Mouse (Mus musculus): ENCODE measurements at regions not wholly inside any gene's neighbourhood (a gene's known extent, or its start where the extent isn't known, plus 50 kb on each side); places are given as distances from the start of the nearest gene placed in this dataset.

DNA sequence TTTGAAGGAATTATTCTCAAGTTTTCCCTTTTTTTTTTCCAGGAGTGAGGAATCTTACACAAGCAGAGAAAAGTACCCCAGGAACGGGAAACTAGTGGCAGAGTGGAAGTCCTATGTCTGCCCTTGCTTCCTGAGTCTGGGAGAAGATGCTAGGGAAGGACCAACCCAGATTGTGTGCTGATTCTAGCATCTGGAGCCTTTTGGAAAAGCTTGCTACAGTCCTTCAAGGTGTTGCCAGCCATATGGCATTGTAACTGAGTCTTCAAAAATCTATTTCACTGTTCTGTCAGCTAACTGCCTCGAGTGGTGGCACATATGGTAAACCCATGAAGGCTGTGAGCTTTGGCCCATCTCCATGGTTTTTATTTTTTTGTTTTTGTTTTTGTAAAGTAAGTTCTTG is 432.3 kb downstream of the Adamts20 start:
- Histone ChIP-seq H3K27ac (ENCODE audit: low read depth, low read length) (no peak overlapping the region), H3K4me2 (replicated peaks; ENCODE audit: low read depth, low read length) (no peak overlapping the region), H3K9me3 (ENCODE audit: control insufficient read depth, low read length) (no peaks in the 10 kb centered on the region), H3K36me3 (ENCODE audit: control insufficient read depth, insufficient read depth, low read length) (no peaks in the 10 kb centered on the region), H3K27me3 (ENCODE audit: control insufficient read depth, insufficient read depth, low read length) (no peaks in the 10 kb centered on the region), H3K9ac (ENCODE audit: low read depth, low read length) (no peak overlapping the region), H3K4me3 (ENCODE audit: low read depth, low read length) (no peak overlapping the region), H3K4me1 (replicated peaks; ENCODE audit: control insufficient read depth, insufficient read depth, low read length) (no peaks in the 10 kb centered on the region)
- no peak for DNase-seq (ENCODE audit: low spot score)
- 73% methylated on average over 2 of the region's 2 CpGs for WGBS
- ATAC-seq (ENCODE audit: low FRiP score) = no peak

DNA sequence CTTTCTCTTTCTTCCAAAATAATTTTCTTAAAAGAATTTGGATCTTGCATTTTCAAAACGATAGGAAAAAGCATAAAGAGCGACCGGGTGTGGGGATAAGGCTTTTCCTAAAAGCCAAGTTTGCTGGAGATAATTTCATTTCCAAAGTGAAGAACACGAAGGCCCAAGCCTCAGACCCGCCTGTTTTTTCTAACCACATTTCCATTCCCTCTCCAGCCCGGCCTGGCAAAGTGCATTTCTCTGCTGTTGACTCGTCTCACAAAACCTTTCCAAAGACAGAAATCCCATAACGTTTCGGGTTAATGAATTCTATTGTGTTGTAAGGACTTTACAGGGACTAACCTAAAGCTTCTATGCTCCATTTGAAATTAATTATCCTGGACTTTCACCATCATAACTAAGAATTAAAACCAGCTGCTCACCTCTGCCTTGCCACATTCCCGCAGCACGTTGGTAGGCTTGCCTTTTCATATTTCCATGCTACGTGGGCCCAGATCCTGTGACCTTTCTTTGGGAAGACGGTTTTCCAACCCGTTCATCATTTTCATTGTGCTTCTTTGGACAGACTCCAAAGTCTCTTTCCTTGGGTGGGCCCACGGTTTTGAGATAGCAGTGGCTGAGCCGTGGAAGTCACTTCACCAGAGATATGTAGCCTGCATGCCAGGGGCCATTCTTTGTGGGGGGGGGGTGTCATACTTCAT is 430.5 kb upstream of the Prickle1 start:
- no peak overlapping the region for H3K4me3 ChIP-seq (ENCODE audit: low read depth, low read length)
- H3K4me1 ChIP-seq (replicated peaks; ENCODE audit: control insufficient read depth, insufficient read depth, low read length) = no peaks in the 10 kb centered on the region
- H3K4me2 ChIP-seq (replicated peaks; ENCODE audit: low read depth, low read length) = no peak overlapping the region
- H3K36me3 ChIP-seq (ENCODE audit: control insufficient read depth, insufficient read depth, low read length) = no peaks in the 10 kb centered on the region
- H3K27me3 ChIP-seq (ENCODE audit: control insufficient read depth, insufficient read depth, low read length) = no peaks in the 10 kb centered on the region
- ATAC-seq (ENCODE audit: low FRiP score) (no peak), DNase-seq (ENCODE audit: low spot score) (no peak)
- no peaks in the 10 kb centered on the region for H3K9me3 ChIP-seq (ENCODE audit: control insufficient read depth, low read length)
- 67% methylated on average over 16 of the region's 16 CpGs for WGBS
- no peak overlapping the region for H3K9ac ChIP-seq (ENCODE audit: low read depth, low read length)
- H3K27ac ChIP-seq (ENCODE audit: low read depth, low read length) = no peak overlapping the region

DNA sequence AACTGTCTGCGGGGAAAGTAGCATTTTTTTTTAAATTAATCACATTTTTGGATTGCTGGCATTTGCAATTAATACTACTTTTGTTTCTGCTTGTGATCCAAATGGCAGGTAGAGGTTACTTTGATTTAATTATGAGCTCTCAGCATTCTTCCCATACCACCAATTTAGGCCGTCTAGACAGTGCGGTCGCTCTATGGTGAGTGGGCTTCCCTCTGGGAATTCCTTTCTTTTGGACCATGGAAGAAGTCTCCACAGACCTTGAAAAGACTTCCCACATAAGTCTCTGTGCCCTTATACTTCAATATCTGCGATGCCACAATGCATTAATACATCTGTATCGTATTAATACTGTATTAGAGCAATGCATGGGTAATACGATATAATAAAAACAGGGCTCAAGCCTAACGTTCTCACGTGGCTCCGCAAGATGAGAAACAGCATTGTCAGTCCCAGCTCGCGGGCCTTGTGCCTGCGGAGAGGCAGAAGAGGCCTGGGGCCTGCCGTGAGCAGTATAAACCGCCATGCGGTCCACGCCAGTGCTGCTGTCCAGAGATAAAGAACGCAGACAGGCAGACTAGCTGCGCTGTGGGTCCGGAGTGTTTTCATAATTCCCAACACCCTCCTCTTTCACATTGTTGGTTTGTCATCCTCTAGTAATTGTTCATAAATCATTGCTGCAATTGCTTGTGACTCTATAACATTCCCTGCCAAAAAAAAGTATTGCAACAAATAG is 429.7 kb upstream of the Prickle1 start:
- no peaks in the 10 kb centered on the region for H3K4me1 ChIP-seq (replicated peaks; ENCODE audit: control insufficient read depth, insufficient read depth, low read length)
- no peaks in the 10 kb centered on the region for H3K9me3 ChIP-seq (ENCODE audit: control insufficient read depth, low read length)
- H3K4me2 ChIP-seq (replicated peaks; ENCODE audit: low read depth, low read length) = no peak overlapping the region
- H3K27ac ChIP-seq (ENCODE audit: low read depth, low read length) = peak overlapping the region; percentile 17; the same call in 1 of the 2 replicates
- no peak overlapping the region for H3K4me3 ChIP-seq (ENCODE audit: low read depth, low read length)
- H3K9ac ChIP-seq (ENCODE audit: low read depth, low read length) = no peak overlapping the region
- ATAC-seq (ENCODE audit: low FRiP score) = no peak
- H3K27me3 ChIP-seq (ENCODE audit: control insufficient read depth, insufficient read depth, low read length) = no peaks in the 10 kb centered on the region
- no peaks in the 10 kb centered on the region for H3K36me3 ChIP-seq (ENCODE audit: control insufficient read depth, insufficient read depth, low read length)
- no peak for DNase-seq (ENCODE audit: low spot score)
- 69% methylated on average over 20 of the region's 20 CpGs for WGBS

DNA sequence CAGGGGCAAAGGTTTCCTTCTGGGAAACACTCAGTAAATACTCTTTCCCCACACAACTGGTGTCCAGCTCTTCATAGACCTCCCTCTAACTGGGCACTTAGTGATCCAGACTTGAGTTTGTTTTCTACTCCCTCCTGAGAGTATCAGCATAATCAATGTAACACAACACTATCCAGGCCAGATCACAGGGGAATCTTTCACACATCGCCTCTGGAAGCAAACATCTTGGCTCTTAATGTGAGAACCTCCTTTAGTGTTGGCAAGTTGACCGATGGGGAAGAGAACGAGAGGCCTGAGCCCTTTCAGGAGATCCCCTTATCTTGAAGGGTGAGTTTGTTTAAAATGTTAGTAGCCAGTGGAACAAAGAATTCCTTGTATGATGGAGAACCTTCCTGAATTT is 429.1 kb upstream of the Prickle1 start:
- no peak overlapping the region for H3K9ac ChIP-seq (ENCODE audit: low read depth, low read length)
- WGBS = 71% methylated on average over 3 of the region's 3 CpGs
- no peaks in the 10 kb centered on the region for H3K4me1 ChIP-seq (replicated peaks; ENCODE audit: control insufficient read depth, insufficient read depth, low read length)
- DNase-seq (ENCODE audit: low spot score) = no peak
- H3K4me2 ChIP-seq (replicated peaks; ENCODE audit: low read depth, low read length) = no peak overlapping the region
- H3K36me3 ChIP-seq (ENCODE audit: control insufficient read depth, insufficient read depth, low read length) = no peaks in the 10 kb centered on the region
- no peaks in the 10 kb centered on the region for H3K9me3 ChIP-seq (ENCODE audit: control insufficient read depth, low read length)
- H3K27ac ChIP-seq (ENCODE audit: low read depth, low read length) = no peak overlapping the region
- no peak for ATAC-seq (ENCODE audit: low FRiP score)
- no peak overlapping the region for H3K4me3 ChIP-seq (ENCODE audit: low read depth, low read length)
- no peaks in the 10 kb centered on the region for H3K27me3 ChIP-seq (ENCODE audit: control insufficient read depth, insufficient read depth, low read length)

DNA sequence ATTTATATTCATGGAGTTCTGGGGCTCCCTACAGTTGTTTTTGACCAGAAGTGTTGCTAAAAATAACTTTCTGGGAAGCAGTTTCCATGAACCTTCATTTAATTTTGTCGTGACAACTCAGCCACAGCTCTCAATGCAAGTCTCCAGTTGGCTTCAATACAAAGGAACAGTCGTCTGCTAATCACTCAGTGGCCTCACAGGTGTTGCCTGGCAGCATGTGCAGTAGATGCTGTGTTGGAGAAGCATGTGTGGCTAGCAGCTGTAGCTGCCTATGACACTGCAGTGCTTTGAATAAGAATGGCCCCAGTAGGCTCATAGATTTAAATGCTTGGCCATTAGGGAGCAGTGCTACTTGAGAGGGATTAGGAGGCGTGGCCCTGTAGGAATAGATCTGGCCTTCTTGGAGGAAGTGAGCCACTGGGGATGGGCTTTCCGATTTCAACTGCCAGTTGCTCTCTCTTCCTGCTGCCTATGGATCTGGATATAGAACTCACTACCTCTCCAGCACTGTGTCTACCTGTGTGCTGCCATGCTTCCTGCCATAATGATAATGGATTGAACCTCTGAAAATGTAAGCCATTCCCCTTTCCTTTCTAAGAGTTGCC is 428.5 kb upstream of the Prickle1 start:
- Histone ChIP-seq H3K4me1 (replicated peaks; ENCODE audit: control insufficient read depth, insufficient read depth, low read length) (no peaks in the 10 kb centered on the region), H3K36me3 (ENCODE audit: control insufficient read depth, insufficient read depth, low read length) (no peaks in the 10 kb centered on the region), H3K27ac (ENCODE audit: low read depth, low read length) (no peak overlapping the region), H3K9ac (ENCODE audit: low read depth, low read length) (no peak overlapping the region), H3K4me3 (ENCODE audit: low read depth, low read length) (no peak overlapping the region), H3K9me3 (ENCODE audit: control insufficient read depth, low read length) (no peaks in the 10 kb centered on the region), H3K27me3 (ENCODE audit: control insufficient read depth, insufficient read depth, low read length) (no peaks in the 10 kb centered on the region), H3K4me2 (replicated peaks; ENCODE audit: low read depth, low read length) (no peak overlapping the region)
- 74% methylated on average over 4 of the region's 4 CpGs for WGBS
- ATAC-seq (ENCODE audit: low FRiP score) (no peak), DNase-seq (ENCODE audit: low spot score) (no peak)

DNA sequence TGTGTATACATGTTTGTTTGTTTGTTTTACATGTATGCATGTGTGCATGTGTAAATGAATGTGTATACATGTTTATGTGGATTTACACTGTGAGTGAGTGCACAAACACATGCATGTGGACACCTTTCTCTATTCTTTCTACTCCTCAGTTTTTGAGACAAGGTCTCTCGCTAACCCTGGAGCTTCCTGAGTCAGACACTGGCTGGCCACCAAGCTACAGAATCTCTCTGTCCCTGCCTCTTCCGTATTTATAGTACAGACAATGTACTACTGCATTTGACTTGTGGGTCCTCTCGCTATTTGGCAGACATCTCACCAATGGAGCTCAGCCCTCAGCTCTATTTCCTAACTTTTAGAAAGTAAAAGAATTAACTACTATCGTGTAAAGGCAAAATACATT is 427.8 kb upstream of the Prickle1 start:
- no peak overlapping the region for H3K9ac ChIP-seq (ENCODE audit: low read depth, low read length)
- 93% methylated on average over 4 of the region's 4 CpGs for WGBS
- no peak for ATAC-seq (ENCODE audit: low FRiP score)

DNA sequence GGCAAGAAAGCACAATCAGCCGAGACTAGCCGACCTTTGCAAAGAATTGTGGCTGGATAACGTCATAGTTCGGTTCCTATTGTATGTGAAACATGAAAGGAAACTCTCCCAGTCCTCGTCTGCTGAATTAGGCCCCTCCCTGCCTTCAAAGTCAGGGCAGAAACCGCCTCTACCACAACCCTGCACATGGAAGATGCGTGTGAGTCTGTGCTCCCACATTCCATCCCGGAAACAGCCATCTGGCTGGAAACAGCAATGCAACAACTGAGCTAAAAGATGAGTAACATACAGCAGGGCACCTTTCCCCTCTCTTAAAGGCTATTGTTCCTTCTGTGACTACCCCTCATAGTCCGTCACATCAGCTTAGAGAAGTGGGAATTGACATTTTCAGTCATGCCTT is 422.1 kb upstream of the Prickle1 start:
- no peak overlapping the region for H3K4me2 ChIP-seq (replicated peaks; ENCODE audit: low read depth, low read length)
- no peaks in the 10 kb centered on the region for H3K27me3 ChIP-seq (ENCODE audit: control insufficient read depth, insufficient read depth, low read length)
- no peaks in the 10 kb centered on the region for H3K36me3 ChIP-seq (ENCODE audit: control insufficient read depth, insufficient read depth, low read length)
- no peak overlapping the region for H3K9ac ChIP-seq (ENCODE audit: low read depth, low read length)
- no peaks in the 10 kb centered on the region for H3K4me1 ChIP-seq (replicated peaks; ENCODE audit: control insufficient read depth, insufficient read depth, low read length)
- H3K27ac ChIP-seq (ENCODE audit: low read depth, low read length) = no peak overlapping the region
- H3K4me3 ChIP-seq (ENCODE audit: low read depth, low read length) = no peak overlapping the region
- WGBS = 81% methylated on average over 9 of the region's 9 CpGs
- DNase-seq (ENCODE audit: low spot score) (no peak), ATAC-seq (ENCODE audit: low FRiP score) (no peak)
- H3K9me3 ChIP-seq (ENCODE audit: control insufficient read depth, low read length) = no peaks in the 10 kb centered on the region

More for the DNA sequence above, 427.8 kb upstream of the Prickle1 start:
- Histone ChIP-seq H3K4me3 (ENCODE audit: low read depth, low read length) (no peak overlapping the region), H3K9me3 (ENCODE audit: control insufficient read depth, low read length) (no peaks in the 10 kb centered on the region), H3K36me3 (ENCODE audit: control insufficient read depth, insufficient read depth, low read length) (no peaks in the 10 kb centered on the region), H3K4me2 (replicated peaks; ENCODE audit: low read depth, low read length) (no peak overlapping the region), H3K27ac (ENCODE audit: low read depth, low read length) (no peak overlapping the region), H3K4me1 (replicated peaks; ENCODE audit: control insufficient read depth, insufficient read depth, low read length) (no peaks in the 10 kb centered on the region), H3K27me3 (ENCODE audit: control insufficient read depth, insufficient read depth, low read length) (no peaks in the 10 kb centered on the region)
- no peak for DNase-seq (ENCODE audit: low spot score)

DNA sequence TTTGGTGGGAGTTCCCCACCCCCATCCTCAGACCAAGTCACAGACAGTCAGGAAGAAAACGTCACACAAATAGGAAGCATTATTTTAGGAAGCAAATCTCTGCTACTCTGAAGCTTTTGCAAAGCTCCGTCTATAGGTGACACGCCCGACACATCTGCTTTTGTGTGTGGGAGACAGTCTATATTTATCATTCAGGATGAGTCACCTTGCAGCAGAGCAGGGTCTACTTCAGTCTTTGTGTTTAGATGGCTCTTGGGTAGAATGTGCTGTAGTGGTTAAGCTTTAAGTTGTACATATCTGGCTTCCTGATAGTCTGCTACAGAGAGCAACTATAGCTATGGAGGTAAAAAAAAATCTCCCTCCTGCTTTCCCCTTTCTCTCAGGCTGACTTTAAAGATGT is 415.8 kb upstream of the Prickle1 start:
- H3K27me3 ChIP-seq (ENCODE audit: control insufficient read depth, insufficient read depth, low read length) = no peaks in the 10 kb centered on the region
- H3K9me3 ChIP-seq (ENCODE audit: control insufficient read depth, low read length) = no peaks in the 10 kb centered on the region
- no peaks in the 10 kb centered on the region for H3K36me3 ChIP-seq (ENCODE audit: control insufficient read depth, insufficient read depth, low read length)
- H3K27ac ChIP-seq (ENCODE audit: low read depth, low read length) = no peak overlapping the region
- no peaks in the 10 kb centered on the region for H3K4me1 ChIP-seq (replicated peaks; ENCODE audit: control insufficient read depth, insufficient read depth, low read length)
- no peak overlapping the region for H3K9ac ChIP-seq (ENCODE audit: low read depth, low read length)
- H3K4me3 ChIP-seq (ENCODE audit: low read depth, low read length) = no peak overlapping the region
- H3K4me2 ChIP-seq (replicated peaks; ENCODE audit: low read depth, low read length) = no peak overlapping the region
- ATAC-seq (ENCODE audit: low FRiP score) = no peak
- 81% methylated on average over 4 of the region's 4 CpGs for WGBS
- no peak for DNase-seq (ENCODE audit: low spot score)

DNA sequence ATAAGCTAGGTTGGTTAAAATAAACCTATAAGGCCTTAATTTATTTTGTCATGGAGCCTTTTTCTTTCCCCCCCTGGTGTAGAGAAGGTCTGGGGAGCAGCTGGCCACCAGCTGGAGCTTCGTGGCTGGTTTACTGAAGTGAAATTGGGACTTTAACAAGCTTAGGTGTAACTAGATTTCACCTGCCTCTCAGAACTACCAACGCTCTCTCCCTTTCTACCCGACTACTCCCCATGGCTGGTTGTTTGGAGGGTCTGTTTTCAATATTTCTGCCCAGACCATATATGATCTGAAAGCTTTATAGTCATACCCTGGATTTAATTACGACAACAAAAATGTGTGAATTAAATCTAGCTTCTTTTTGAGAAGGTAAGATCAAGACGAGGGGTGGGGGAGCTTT is 410.4 kb upstream of the Prickle1 start:
- Histone ChIP-seq H3K27me3 (ENCODE audit: control insufficient read depth, insufficient read depth, low read length) (no peaks in the 10 kb centered on the region), H3K9ac (ENCODE audit: low read depth, low read length) (no peak overlapping the region), H3K4me2 (replicated peaks; ENCODE audit: low read depth, low read length) (no peak overlapping the region), H3K4me3 (ENCODE audit: low read depth, low read length) (no peak overlapping the region), H3K27ac (ENCODE audit: low read depth, low read length) (no peak overlapping the region), H3K36me3 (ENCODE audit: control insufficient read depth, insufficient read depth, low read length) (no peaks in the 10 kb centered on the region), H3K4me1 (replicated peaks; ENCODE audit: control insufficient read depth, insufficient read depth, low read length) (no peaks in the 10 kb centered on the region), H3K9me3 (ENCODE audit: control insufficient read depth, low read length) (no peaks in the 10 kb centered on the region)
- no peak for ATAC-seq (ENCODE audit: low FRiP score)
- no peak for DNase-seq (ENCODE audit: low spot score)
- 64% methylated on average over 5 of the region's 5 CpGs for WGBS
